Mouse (Mus musculus) cerebellum, adult 8-10 months (tissue): ENCODE measurements at regions not wholly inside any gene's neighbourhood (a gene's known extent, or its start where the extent isn't known, plus 50 kb on each side); places are given as distances from the start of the nearest gene placed in this dataset.

ENCODE experiments used
- DNase-seq: peaks from one replicate; pipeline ENCODE4 v3.0.0; 2022

- DNase-seq = no peak
Measured at GRCm38 (mm10) chr11:44161734-44162418, 238.0 kb upstream of the Il12b start.

DNA sequence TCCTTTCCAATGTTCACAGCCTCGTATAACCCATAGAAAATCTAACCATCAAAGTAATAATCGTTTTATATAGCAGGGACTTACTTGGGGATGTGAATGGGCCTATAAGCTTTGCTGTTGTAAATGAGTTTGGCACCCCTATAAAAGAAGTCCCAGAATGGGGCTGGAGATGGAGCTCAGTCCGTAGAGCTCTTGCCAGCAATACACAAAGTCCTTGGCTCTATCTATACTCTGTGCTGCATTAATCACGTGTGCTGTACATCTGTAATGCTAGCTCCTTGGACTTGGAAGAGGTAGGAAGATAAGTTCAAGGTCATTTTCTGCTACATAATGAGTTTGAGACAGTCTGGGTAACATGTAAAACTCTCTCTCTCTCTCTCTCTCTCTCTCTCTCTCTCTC, 236.8 kb upstream of the Il12b start:
- DNase-seq = no peak

DNA sequence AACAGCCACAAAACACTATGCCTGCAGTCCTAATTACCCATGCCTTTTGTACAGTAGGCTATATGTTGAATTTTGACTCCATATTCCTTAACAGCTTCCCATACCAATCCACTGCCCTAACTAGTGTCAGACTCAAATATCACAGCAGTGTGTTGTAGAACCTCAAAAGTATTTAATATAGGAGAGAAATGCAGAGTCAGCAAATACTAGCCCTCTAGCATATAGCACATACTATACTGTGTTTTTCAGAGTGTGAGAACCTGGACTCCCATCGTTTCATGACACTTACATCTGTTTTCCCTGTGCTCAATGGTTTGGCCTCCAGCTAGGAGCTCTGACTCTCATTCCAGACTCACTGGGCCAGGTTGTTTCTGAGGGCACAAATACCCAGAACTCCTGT, 236.1 kb upstream of the Il12b start:
- DNase-seq = no peak

DNA sequence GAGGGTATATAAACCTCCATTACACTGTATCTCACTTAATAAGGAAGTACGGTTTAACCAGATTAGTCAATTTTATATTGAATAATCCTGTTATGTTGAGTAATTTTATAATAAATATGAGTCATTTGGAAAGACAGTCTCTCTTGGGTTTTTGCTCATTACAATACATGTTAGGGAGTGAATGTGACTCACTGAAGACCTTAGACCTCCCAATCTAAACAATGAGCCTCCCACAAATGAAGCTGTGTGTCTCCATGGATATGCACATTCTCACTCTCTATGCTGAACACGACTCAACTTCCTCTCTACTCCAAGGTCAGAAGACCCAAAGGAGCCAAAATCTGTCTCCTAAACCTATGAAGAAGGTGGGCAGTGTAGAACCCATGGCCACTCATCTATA, 235.7 kb upstream of the Il12b start:
- no peak for DNase-seq

DNA sequence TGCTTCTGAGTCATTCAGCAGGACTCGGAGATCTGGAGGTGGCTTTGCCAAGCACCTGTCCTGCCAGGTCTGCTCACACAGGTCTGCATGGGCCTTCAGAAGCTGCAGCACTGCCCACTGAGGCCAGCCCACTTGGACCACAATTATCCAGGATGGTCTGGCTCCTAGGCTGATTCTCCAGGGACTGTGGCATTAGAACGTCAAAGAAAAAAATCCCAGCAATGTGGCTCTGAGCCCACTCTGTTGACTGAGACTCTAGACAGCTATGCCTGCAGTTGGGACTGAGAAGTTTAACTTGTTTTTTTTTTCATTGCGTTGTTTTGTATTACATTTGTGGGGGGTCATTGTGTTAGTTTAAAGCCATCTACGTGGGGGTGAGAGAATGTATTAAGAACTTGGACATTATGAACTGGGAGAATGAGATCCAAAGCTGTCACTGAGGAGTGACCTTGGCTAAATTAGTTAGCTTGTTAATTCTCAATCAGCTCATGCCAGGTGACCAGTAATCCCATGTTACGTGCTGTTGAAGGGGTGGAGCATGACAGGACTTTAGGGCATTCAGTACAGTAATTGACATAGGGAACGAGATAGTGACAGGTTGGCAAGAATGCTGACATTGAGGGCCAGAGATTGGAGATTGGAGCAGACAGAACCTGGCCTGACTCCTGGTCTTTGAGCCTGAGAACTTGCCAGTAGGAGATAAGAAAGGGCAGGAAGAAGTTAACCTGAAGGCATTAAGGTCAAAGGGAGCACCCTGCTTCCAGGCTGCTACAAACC, 232.0 kb upstream of the Il12b start:
- no peak for DNase-seq

DNA sequence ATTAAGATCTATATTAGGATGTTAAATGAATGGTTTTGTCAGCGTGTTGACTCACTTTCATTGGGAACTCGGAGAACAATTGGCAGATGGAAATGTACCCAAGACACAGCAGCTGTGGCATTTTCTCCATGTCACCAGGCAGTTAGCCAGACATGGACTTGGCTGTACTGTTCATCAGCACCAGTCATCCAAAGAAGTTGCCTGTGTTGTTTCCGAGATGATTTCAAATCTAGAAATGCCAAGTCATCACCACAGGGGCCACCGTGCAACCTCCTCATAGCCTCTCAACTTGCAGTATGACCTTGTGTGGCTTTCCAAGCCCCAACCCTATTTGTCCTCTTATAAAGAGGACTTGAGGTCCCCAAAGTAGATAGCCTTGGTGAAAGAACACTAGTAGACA, 227.4 kb upstream of the Il12b start:
- no peak for DNase-seq

- no peak for DNase-seq
Measured at GRCm38 (mm10) chr11:44173196-44173595, 226.7 kb upstream of the Il12b start.

GRCm38 (mm10) chr11:44174548-44174947, 225.3 kb upstream of the Il12b start:
- no peak for DNase-seq

GRCm38 (mm10) chr11:44179711-44180110, 220.2 kb upstream of the Il12b start:
- DNase-seq = no peak

GRCm38 (mm10) chr11:44183823-44184222, 216.0 kb upstream of the Il12b start:
- DNase-seq = no peak

- DNase-seq = no peak
Measured at GRCm38 (mm10) chr11:44185218-44185890, 214.5 kb upstream of the Il12b start.

GRCm38 (mm10) chr11:44188202-44188601, 211.7 kb upstream of the Il12b start:
- DNase-seq = no peak

GRCm38 (mm10) chr11:44193806-44194205, 206.1 kb upstream of the Il12b start:
- DNase-seq = no peak

DNA sequence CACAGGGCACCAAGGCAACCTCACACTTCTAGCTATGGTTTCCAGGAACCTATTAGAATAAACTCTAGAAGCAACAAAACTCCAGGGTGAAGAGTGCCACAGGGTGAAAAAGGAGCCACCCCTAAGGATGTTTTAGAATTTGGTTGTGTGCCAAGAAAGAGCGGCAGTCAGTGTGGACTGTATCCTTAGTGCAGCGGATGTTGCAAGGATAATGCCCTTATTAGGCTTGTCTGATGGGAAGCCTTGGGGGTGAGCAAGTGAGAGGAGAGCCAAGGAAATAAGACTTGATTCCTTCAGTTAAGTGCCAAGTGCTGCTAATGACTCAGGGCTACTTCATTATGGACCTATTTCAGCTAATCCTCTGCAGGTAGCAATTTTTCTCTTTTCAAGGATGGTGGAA, 197.1 kb upstream of the Il12b start:
- no peak for DNase-seq

DNA sequence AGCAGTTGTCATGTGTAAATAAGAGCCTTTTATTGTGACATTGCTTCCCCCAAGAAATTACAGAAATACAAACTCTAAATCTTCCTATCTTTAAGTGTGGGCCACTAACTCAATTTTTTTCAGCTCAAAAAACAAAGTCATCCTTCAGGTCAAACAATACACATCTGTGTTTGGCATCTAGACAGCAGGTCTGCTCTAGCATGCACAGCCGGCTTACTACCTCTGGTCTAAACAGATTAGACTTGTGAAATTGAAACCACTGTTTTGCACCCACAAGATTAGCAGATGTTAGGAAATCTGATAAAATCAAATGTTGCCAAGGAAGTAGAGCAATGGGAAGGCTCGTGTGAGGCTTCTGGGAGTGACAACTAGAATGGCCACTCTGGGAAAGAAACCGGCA, 195.5 kb upstream of the Il12b start:
- no peak for DNase-seq

DNA sequence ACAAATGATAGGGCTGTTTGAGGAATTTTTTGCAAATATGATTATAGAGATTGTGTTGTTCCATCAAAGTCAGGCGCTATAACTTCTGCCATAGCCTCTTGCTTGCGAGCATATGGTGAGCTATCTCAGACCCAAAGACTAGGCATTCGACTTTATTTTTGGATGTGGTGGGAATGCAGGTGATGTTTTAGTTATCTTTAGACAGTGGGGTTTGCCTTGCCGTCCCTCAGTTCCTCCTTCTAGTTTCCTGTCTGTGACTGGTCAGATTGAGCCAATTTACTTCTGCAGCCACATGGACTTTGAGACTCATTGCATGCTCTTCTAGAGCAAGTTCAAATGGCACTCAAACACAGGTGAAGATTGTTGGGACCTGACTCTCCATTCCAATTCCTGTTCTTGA, 193.0 kb upstream of the Il12b start:
- DNase-seq = no peak

GRCm38 (mm10) chr11:44211871-44212441, 187.9 kb upstream of the Il12b start:
- peak; percentile 6 for DNase-seq

DNA sequence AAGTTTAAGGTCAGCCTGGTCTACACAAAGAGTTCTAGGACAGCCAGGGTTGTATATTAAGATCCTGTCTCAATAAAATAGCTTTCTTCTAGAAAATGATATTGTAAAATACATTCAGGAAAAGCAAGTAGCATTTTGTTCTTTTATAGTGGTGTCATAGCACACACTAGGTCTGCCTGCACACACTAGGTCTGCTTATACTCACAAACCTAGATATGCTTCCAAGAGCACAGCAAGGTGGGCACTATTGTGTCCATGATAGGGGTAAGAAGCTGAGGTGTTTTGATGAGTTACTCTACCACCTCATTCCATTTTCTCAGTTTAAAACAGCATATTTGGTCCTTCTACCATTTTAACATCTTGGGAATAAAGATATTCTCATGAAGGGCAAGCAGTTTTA, 185.8 kb upstream of the Il12b start:
- DNase-seq = no peak

- DNase-seq = no peak
Measured at GRCm38 (mm10) chr11:44216346-44216745, 183.5 kb upstream of the Il12b start.

- no peak for DNase-seq
Measured at GRCm38 (mm10) chr11:44219971-44220370, 179.9 kb upstream of the Il12b start.

GRCm38 (mm10) chr11:44229996-44230395, 169.9 kb upstream of the Il12b start:
- DNase-seq = no peak

DNA sequence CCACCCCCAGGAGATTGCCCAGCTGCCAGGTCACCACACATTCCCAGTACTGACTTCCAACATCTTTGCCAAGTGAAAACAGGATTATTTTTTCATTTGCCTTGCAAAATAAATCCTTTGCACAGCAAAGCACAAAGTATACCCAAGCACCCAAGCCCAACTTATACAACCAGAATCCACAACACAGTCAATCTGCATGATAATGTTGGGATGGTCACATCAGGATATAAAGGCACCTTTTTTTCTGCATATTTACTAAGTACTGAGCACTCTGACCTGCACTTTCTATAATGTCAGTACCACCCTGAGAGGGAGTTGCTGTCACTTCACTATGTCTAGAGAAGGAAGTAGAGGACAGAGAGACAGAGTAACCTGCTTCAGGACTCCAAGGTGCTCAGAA, 164.4 kb upstream of the Il12b start:
- no peak for DNase-seq

DNA sequence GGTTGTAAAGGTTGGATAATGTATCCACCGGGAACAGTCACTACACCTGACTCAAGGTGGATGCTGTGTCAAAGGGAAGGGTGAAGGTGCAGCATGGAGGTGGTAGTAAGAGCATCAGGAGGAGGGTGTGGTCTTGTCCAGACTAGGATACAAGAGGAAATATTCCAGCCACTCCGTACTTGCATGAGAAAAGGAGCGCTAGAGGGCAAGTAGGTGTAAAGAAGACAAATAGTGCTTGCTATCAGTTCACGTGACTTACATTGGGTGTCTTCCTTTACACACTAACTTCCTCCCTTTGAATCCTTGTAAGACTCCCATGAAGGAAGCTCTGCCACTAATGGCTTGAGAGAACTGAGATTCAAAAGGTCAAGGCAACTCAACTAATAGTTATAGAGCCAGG, 161.8 kb upstream of the Il12b start:
- no peak for DNase-seq

GRCm38 (mm10) chr11:44238598-44238997, 161.3 kb upstream of the Il12b start:
- no peak for DNase-seq
